In genomic region chr2:102616637-102617036, GRCm38 (mm10) we compare ENCODE assay signal across 25 mouse cellular contexts. TPM values are rescaled to one million over a fixed set of nuclear protein-coding genes. Genes with fewer than 3 reads are reported as not detected.
A peak's percentile ranks its signal among the peaks of the same experiment; 100 is the strongest.
DNase-seq lines count a peak whose midpoint lies in the region; ATAC-seq and TF ChIP-seq lines count a peak whose summit lies in the region.
"Had no signal": no experiment of that assay in that cellular context is flagged by ENCODE, and none has a peak within 500 bp of the region (broad histone marks: within the 10 kb centered on the region; RNA-seq: fewer than 3 reads in every experiment).

No protein-coding gene starts in this region.

- no peaks in the 10 kb centered on the region for H3K9me3 ChIP-seq in heart, postnatal 0 days (replicated peaks; ENCODE audit: control insufficient read depth, low read length)
- no peaks in the 10 kb centered on the region for H3K9me3 ChIP-seq in limb, embryonic 11.5 days (ENCODE audit: control insufficient read depth, low read length)
- no peaks in the 10 kb centered on the region for H3K9me3 ChIP-seq in limb, embryonic 10.5 days (replicated peaks)
- H3K9me3 ChIP-seq: embryonic facial prominence, embryonic 12.5 days; embryonic facial prominence, embryonic 15.5 days; hindbrain, embryonic 12.5 days; hindbrain, embryonic 15.5 days had no signal

- H3K4me3 ChIP-seq in heart, postnatal 0 days (ENCODE audit: low read depth, low read length): no peak overlapping the region
- no peak overlapping the region for H3K4me3 ChIP-seq in limb, embryonic 11.5 days (ENCODE audit: low read depth, low read length)
- H3K4me3 ChIP-seq in limb, embryonic 10.5 days: no peak overlapping the region
- H3K4me3 ChIP-seq: embryonic facial prominence, embryonic 12.5 days; embryonic facial prominence, embryonic 15.5 days; hindbrain, embryonic 12.5 days; hindbrain, embryonic 15.5 days had no signal

- intact Hi-C loops in heart, postnatal 25 days (cut with DNase I): no loop called here

- TF ChIP-seq EP300 in heart, postnatal 0 days (IDR thresholded peaks at IDR 0.05; ENCODE audit: low read depth): 0 out of 2 replicates have a peak, but pooled peaks have one; percentile 34

- no peak for TF ChIP-seq CTCF in heart, postnatal 0 days (IDR thresholded peaks at IDR 0.05; ENCODE audit: low read depth)

- DNase-seq in heart, postnatal 0 days (ENCODE audit: low spot score): no peak
- no peak for DNase-seq in heart, postnatal 25 days (ENCODE audit: low spot score)
- peak; percentile 18 for DNase-seq in limb, embryonic 11.5 days (ENCODE audit: low spot score)
- DNase-seq in limb, embryonic 10.5 days (ENCODE audit: low spot score): no peak
- DNase-seq in 416B (ENCODE audit: low read depth): peak; percentile 53
- DNase-seq in brain, adult 2 months (ENCODE audit: low read depth, low spot score): peak; percentile 21
- no peak for DNase-seq in spleen, postnatal 36 days (ENCODE audit: low spot score in 2 of 2)
- DNase-seq: adrenal gland, adult 8-10 months; adrenal gland, postnatal 25 days; cerebellum, adult 18-20 months; cerebellum, adult 9-10 months; cerebellum, postnatal 14 days; forebrain, postnatal 0 days; gastrocnemius, postnatal 10 days; gastrocnemius, postnatal 36 days; heart, postnatal 10 days had no signal

- no peaks in the 10 kb centered on the region for H3K27me3 ChIP-seq in heart, postnatal 0 days (ENCODE audit: control insufficient read depth, insufficient read depth, low read length)
- no peaks in the 10 kb centered on the region for H3K27me3 ChIP-seq in limb, embryonic 11.5 days (ENCODE audit: control insufficient read depth, insufficient read depth, low read length)
- no peaks in the 10 kb centered on the region for H3K27me3 ChIP-seq in limb, embryonic 10.5 days (ENCODE audit: low read depth, poor library complexity, severe bottlenecking)
- H3K27me3 ChIP-seq: embryonic facial prominence, embryonic 12.5 days; embryonic facial prominence, embryonic 15.5 days; hindbrain, embryonic 12.5 days had no signal

- H3K9ac ChIP-seq in heart, postnatal 0 days (replicated peaks; ENCODE audit: low read depth, low read length): no peak overlapping the region
- no peak overlapping the region for H3K9ac ChIP-seq in limb, embryonic 11.5 days (ENCODE audit: low read length)
- H3K9ac ChIP-seq: embryonic facial prominence, embryonic 12.5 days; embryonic facial prominence, embryonic 15.5 days; forebrain, postnatal 0 days; hindbrain, embryonic 12.5 days; hindbrain, embryonic 15.5 days had no signal

- H3K36me3 ChIP-seq in heart, postnatal 0 days (replicated peaks; ENCODE audit: control insufficient read depth, insufficient read depth, low read length): no peaks in the 10 kb centered on the region
- H3K36me3 ChIP-seq in limb, embryonic 11.5 days (ENCODE audit: control insufficient read depth, insufficient read depth, low read length): no peaks in the 10 kb centered on the region
- H3K36me3 ChIP-seq in limb, embryonic 10.5 days: no peaks in the 10 kb centered on the region
- H3K36me3 ChIP-seq: embryonic facial prominence, embryonic 12.5 days; embryonic facial prominence, embryonic 15.5 days; hindbrain, embryonic 12.5 days; hindbrain, embryonic 15.5 days had no signal

- no peak overlapping the region for H3K4me2 ChIP-seq in heart, postnatal 0 days (ENCODE audit: low read depth, low read length)
- H3K4me2 ChIP-seq in limb, embryonic 11.5 days (ENCODE audit: low read depth, severe bottlenecking): no peak overlapping the region
- H3K4me2 ChIP-seq: embryonic facial prominence, embryonic 12.5 days; embryonic facial prominence, embryonic 15.5 days; heart, embryonic 11.5 days; hindbrain, embryonic 12.5 days; hindbrain, embryonic 15.5 days had no signal

- ATAC-seq in heart, postnatal 0 days (ENCODE audit: insufficient read depth, low read depth): no peak
- no peak for ATAC-seq in limb, embryonic 11.5 days (ENCODE audit: insufficient number of reproducible peaks, low FRiP score, low TSS enrichment, low read depth)
- ATAC-seq: activated CD4-positive, CD25-positive, alpha-beta regulatory T cell, adult 4 months; forebrain, embryonic 14.5 days; forebrain, postnatal 0 days had no signal

- WGBS in heart, postnatal 0 days: 39% methylated on average over 2 of the region's 2 CpGs
- WGBS in limb, embryonic 11.5 days: 81% methylated on average over 2 of the region's 2 CpGs
- WGBS in limb, embryonic 10.5 days: 77% methylated on average over 2 of the region's 2 CpGs

- H3K27ac ChIP-seq in heart, postnatal 0 days (ENCODE audit: low read depth): no peak overlapping the region
- H3K27ac ChIP-seq in limb, embryonic 11.5 days (replicated peaks; ENCODE audit: low read depth, low read length): no peak overlapping the region
- H3K27ac ChIP-seq in limb, embryonic 10.5 days: no peak overlapping the region
- H3K27ac ChIP-seq: embryonic facial prominence, embryonic 12.5 days; embryonic facial prominence, embryonic 15.5 days; hindbrain, embryonic 12.5 days; hindbrain, embryonic 15.5 days had no signal

- H3K4me1 ChIP-seq in heart, postnatal 0 days (ENCODE audit: control insufficient read depth, insufficient read depth): no peaks in the 10 kb centered on the region
- H3K4me1 ChIP-seq in limb, embryonic 11.5 days (ENCODE audit: control insufficient read depth, insufficient read depth, low read length): no peaks in the 10 kb centered on the region
- H3K4me1 ChIP-seq in limb, embryonic 10.5 days: no peaks in the 10 kb centered on the region
- H3K4me1 ChIP-seq: embryonic facial prominence, embryonic 12.5 days; embryonic facial prominence, embryonic 15.5 days; hindbrain, embryonic 12.5 days; hindbrain, embryonic 15.5 days had no signal

RNA-seq across cellular contexts. Expression of gene Slc1a2, which starts 41.8 kb away (rescaled TPM):
- total RNA-seq in heart, postnatal 0 days (2014; rRNA removed; ENCODE audit: low replicate concordance): 0.19 and 0.42 TPM in 2 replicates
- polyA plus RNA-seq in heart, postnatal 0 days (2015; fragmentation: Nextera tagmentation; extraction: Ambion mirVana): 0.08 and 0.15 TPM in 2 replicates
- under 1 TPM; 0.05 to 0.06 TPM for total RNA-seq in heart, postnatal 25 days (2021)
- 0.06 and 0.11 TPM in 2 replicates for polyA plus RNA-seq in limb, embryonic 11.5 days (2014; fragmentation: Nextera tagmentation; extraction: Ambion mirVana)
- polyA plus RNA-seq in limb, embryonic 10.5 days (2016; fragmentation: Nextera tagmentation; extraction: Ambion mirVana): 0.09 and 0.38 TPM in 2 replicates
- total RNA-seq: granulocyte monocyte progenitor cell, adult 5-6 weeks; hematopoietic stem cell, adult 5-6 weeks had no signal
- polyA plus RNA-seq: activated CD4-positive, CD25-positive, alpha-beta regulatory T cell, adult 4 months had no signal

Comparison
In these comparisons a context has a peak if more than half of its experiments do, and no peak if none do; other contexts are left out.
1. DNase-seq: peak in limb, embryonic 11.5 days (single experiment), 416B (single experiment) and brain, adult 2 months (single experiment); none in heart, postnatal 0 days (single experiment), heart, postnatal 25 days (single experiment), limb, embryonic 10.5 days (single experiment) and spleen, postnatal 36 days (0 of 2).